Mouse (Mus musculus) hindbrain, embryonic 14.5 days (tissue): Measurements from ENCODE around the gene Cyth1. TPM values are rescaled to one million over a fixed set of nuclear protein-coding genes. Genes with fewer than 3 reads are reported as not detected.
A peak's percentile ranks its signal among the peaks of the same experiment; 100 is the strongest.

Source experiments
- ATAC-seq: fragments of 200-750 bp; cut with Nextera tagmentation; 2 replicates; pipeline ENCODE4 v1.8.0; 2017; ENCODE audit warnings: moderate number of reproducible peaks, mild to moderate bottlenecking, moderate TSS enrichment, moderate library complexity; ENCODE audit not compliant: low FRiP score
- DNase-seq: peaks from one replicate; pipeline ENCODE4 v3.0.0-alpha.2; 2015; ENCODE audit warnings: low spot score
- H3K27ac ChIP-seq: fragments of 300-500 bp; sonication (generic); 2 replicates; pipeline ENCODE4 v1.5.1; 2014; ENCODE audit warnings: mild to moderate bottlenecking, moderate library complexity
- H3K27me3 ChIP-seq: fragments of 300-500 bp; sonication (generic); 2 replicates; pipeline ENCODE4 v1.6.1; 2014; ENCODE audit warnings: mild to moderate bottlenecking, low read length, mixed read lengths; ENCODE audit not compliant: control insufficient read depth, insufficient read depth
- H3K36me3 ChIP-seq: fragments of 300-500 bp; sonication (generic); replicated peaks from 2 replicates; pipeline ENCODE4 v1.6.1; 2014; ENCODE audit not compliant: control insufficient read depth, insufficient read depth
- H3K4me1 ChIP-seq: fragments of 300-500 bp; sonication (generic); replicated peaks from 2 replicates; pipeline ENCODE4 v1.6.1; 2014; ENCODE audit warnings: antibody characterized with exemption, low read length, mixed read lengths; ENCODE audit not compliant: control insufficient read depth, insufficient read depth
- H3K4me2 ChIP-seq: fragments of 300-500 bp; sonication (generic); replicated peaks from 2 replicates; pipeline ENCODE4 v1.6.1; 2014; ENCODE audit warnings: mild to moderate bottlenecking, moderate library complexity
- H3K4me3 ChIP-seq: fragments of 300-500 bp; sonication (generic); replicated peaks from 2 replicates; pipeline ENCODE4 v1.5.1; 2014; ENCODE audit warnings: mild to moderate bottlenecking, low read length
- H3K9ac ChIP-seq: fragments of 300-500 bp; sonication (generic); 2 replicates; pipeline ENCODE4 v1.6.1; 2014
- H3K9me3 ChIP-seq: fragments of 300-500 bp; sonication (generic); 2 replicates; pipeline ENCODE4 v1.6.1; 2016; ENCODE audit warnings: low read length; ENCODE audit not compliant: control insufficient read depth
- WGBS: fragments of 180-500 bp; shearing (Covaris S2); extraction: QIAGEN DNeasy Blood & Tissue Kit; methylation state at CpG from one replicate; pipeline ENCODE4 v1.1.7; 2014; 5-methylcytosine and 5-hydroxymethylcytosine counted together
- polyA plus RNA-seq: library from polyadenylated mRNA; unstranded; fragments of >200 nt; fragmentation: Nextera tagmentation; extraction: Ambion mirVana; gene quantifications from 2 replicates; pipeline ENCODE4 v1.2.1, GENCODE M21; 2014

Gene Cyth1
- polyA plus RNA-seq, 1 experiment from 2014 or later = 18.1 TPM

GRCm38 (mm10) chr11:118219066-118219465, 29.3 kb downstream of the Cyth1 start:
- Histone ChIP-seq H3K9ac (no peak overlapping the region), H3K36me3 (no peaks in the 10 kb centered on the region), H3K27me3 (no peaks in the 10 kb centered on the region), H3K4me1 (no peaks in the 10 kb centered on the region), H3K27ac (no peak overlapping the region), H3K9me3 (no peaks in the 10 kb centered on the region), H3K4me3 (no peak overlapping the region), H3K4me2 (no peak overlapping the region)
- no peak for ATAC-seq
- 82% methylated on average over 4 of the region's 4 CpGs for WGBS
- DNase-seq = no peak

GRCm38 (mm10) chr11:118216468-118216867, 31.9 kb downstream of the Cyth1 start:
- no peak overlapping the region for H3K9ac ChIP-seq
- H3K36me3 ChIP-seq = no peaks in the 10 kb centered on the region
- DNase-seq (no peak), ATAC-seq (no peak)
- H3K9me3 ChIP-seq = no peaks in the 10 kb centered on the region
- H3K27ac ChIP-seq = no peak overlapping the region
- 88% methylated on average over 6 of the region's 6 CpGs for WGBS
- H3K4me2 ChIP-seq = no peak overlapping the region
- no peak overlapping the region for H3K4me3 ChIP-seq
- peaks cover 18% of the 10 kb centered on the region for H3K4me1 ChIP-seq
- H3K27me3 ChIP-seq = no peaks in the 10 kb centered on the region

GRCm38 (mm10) chr11:118215928-118216458, 32.4 kb downstream of the Cyth1 start:
- ATAC-seq = no peak
- peaks cover 23% of the 10 kb centered on the region for H3K4me1 ChIP-seq
- no peak overlapping the region for H3K4me2 ChIP-seq
- no peaks in the 10 kb centered on the region for H3K27me3 ChIP-seq
- H3K36me3 ChIP-seq = no peaks in the 10 kb centered on the region
- no peak overlapping the region for H3K4me3 ChIP-seq
- H3K27ac ChIP-seq = no peak overlapping the region
- H3K9ac ChIP-seq = no peak overlapping the region
- DNase-seq = no peak
- H3K9me3 ChIP-seq = no peaks in the 10 kb centered on the region
- WGBS = 70% methylated on average over 5 of the region's 5 CpGs

- ATAC-seq = no peak
- Histone ChIP-seq H3K4me2 (no peak overlapping the region), H3K4me3 (no peak overlapping the region), H3K9me3 (no peaks in the 10 kb centered on the region), H3K36me3 (no peaks in the 10 kb centered on the region), H3K4me1 (peaks cover 51% of the 10 kb centered on the region), H3K9ac (no peak overlapping the region), H3K27ac (no peak overlapping the region), H3K27me3 (no peaks in the 10 kb centered on the region)
- 58% methylated on average over 7 of the region's 7 CpGs for WGBS
- no peak for DNase-seq
Measured at GRCm38 (mm10) chr11:118212636-118213112, 35.7 kb downstream of the Cyth1 start.

GRCm38 (mm10) chr11:118211749-118212635, 36.4 kb downstream of the Cyth1 start:
- Histone ChIP-seq H3K9me3 (no peaks in the 10 kb centered on the region), H3K36me3 (no peaks in the 10 kb centered on the region), H3K9ac (no peak overlapping the region), H3K27ac (no peak overlapping the region), H3K4me1 (peaks cover 51% of the 10 kb centered on the region), H3K4me3 (no peak overlapping the region), H3K27me3 (no peaks in the 10 kb centered on the region), H3K4me2 (no peak overlapping the region)
- DNase-seq (no peak), ATAC-seq (no peak)
- 42% methylated on average over 10 of the region's 10 CpGs for WGBS

GRCm38 (mm10) chr11:118210962-118211361, 37.4 kb downstream of the Cyth1 start:
- H3K36me3 ChIP-seq = no peaks in the 10 kb centered on the region
- H3K4me3 ChIP-seq = no peak overlapping the region
- ATAC-seq (no peak), DNase-seq (no peak)
- 85% methylated on average over 5 of the region's 5 CpGs for WGBS
- no peak overlapping the region for H3K27ac ChIP-seq
- no peaks in the 10 kb centered on the region for H3K9me3 ChIP-seq
- no peak overlapping the region for H3K9ac ChIP-seq
- H3K4me1 ChIP-seq = peaks cover 51% of the 10 kb centered on the region
- no peak overlapping the region for H3K4me2 ChIP-seq
- no peaks in the 10 kb centered on the region for H3K27me3 ChIP-seq

GRCm38 (mm10) chr11:118210116-118210515, 38.3 kb downstream of the Cyth1 start:
- Histone ChIP-seq H3K9me3 (no peaks in the 10 kb centered on the region), H3K36me3 (no peaks in the 10 kb centered on the region), H3K27ac (peak overlapping the region; percentile 17; the same call in 1 of the 2 replicates), H3K9ac (no peak overlapping the region), H3K27me3 (no peaks in the 10 kb centered on the region), H3K4me2 (no peak overlapping the region), H3K4me3 (no peak overlapping the region), H3K4me1 (peaks cover 51% of the 10 kb centered on the region)
- peak; percentile 52 for DNase-seq
- ATAC-seq = no peak
- 61% methylated on average over 4 of the region's 4 CpGs for WGBS

- DNase-seq (no peak), ATAC-seq (no peak)
- Histone ChIP-seq H3K4me3 (no peak overlapping the region), H3K9ac (no peak overlapping the region), H3K4me1 (peaks cover 51% of the 10 kb centered on the region), H3K36me3 (no peaks in the 10 kb centered on the region), H3K9me3 (no peaks in the 10 kb centered on the region), H3K27ac (0 out of 2 replicates have a peak overlapping the region, but pooled peaks have one; percentile 16), H3K27me3 (no peaks in the 10 kb centered on the region), H3K4me2 (no peak overlapping the region)
- whole genome bisulfite sequencing = 41% methylated on average over 3 of the region's 3 CpGs
Measured at GRCm38 (mm10) chr11:118209376-118209775, 39.0 kb downstream of the Cyth1 start.

GRCm38 (mm10) chr11:118208672-118209272, 39.6 kb downstream of the Cyth1 start:
- no peak overlapping the region for H3K4me3 ChIP-seq
- H3K27me3 ChIP-seq = no peaks in the 10 kb centered on the region
- H3K9me3 ChIP-seq = no peaks in the 10 kb centered on the region
- DNase-seq (no peak), ATAC-seq (no peak)
- 0 out of 2 replicates have a peak overlapping the region, but pooled peaks have one; percentile 16 for H3K27ac ChIP-seq
- no peak overlapping the region for H3K4me2 ChIP-seq
- H3K4me1 ChIP-seq = peaks cover 52% of the 10 kb centered on the region
- 32% methylated on average over 8 of the region's 8 CpGs for WGBS
- H3K36me3 ChIP-seq = no peaks in the 10 kb centered on the region
- H3K9ac ChIP-seq = no peak overlapping the region
